ENCODE assay signal across 10 mouse cellular contexts in the genomic region with DNA sequence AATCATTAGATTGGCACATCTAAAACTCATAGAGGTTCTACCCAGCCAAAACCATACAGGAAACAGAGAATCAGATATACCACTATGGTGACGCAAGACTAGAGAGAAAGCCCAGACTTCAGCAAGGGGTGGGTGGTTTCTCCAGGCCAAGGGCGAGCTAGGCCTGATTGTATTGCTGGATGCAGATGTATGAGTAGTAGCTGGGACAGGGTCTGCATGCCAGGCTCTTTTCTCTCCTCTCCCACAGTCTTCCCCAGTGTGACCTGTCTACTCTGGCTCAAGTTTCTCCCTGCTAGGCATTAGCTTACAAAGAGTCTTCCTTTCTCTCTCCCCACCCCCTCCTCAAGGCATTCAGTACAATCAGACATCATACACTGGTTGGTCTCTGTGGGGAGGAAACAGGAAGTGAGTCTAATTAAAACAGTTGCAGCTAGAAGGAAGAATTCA.
DNase-seq lines count a peak whose midpoint lies in the region; ATAC-seq lines count a peak whose summit lies in the region.
"Had no signal": no experiment of that assay in that cellular context is flagged by ENCODE, and none has a peak within 500 bp of the region (broad histone marks: within the 10 kb centered on the region; RNA-seq: fewer than 3 reads in every experiment).

No protein-coding gene starts in this region.

- ATAC-seq in hematopoietic stem cell, adult 5-6 weeks (replicated peaks in 1 of 2; ENCODE audit: insufficient read depth in 1 of 2, low FRiP score in 2 of 2, low TSS enrichment in 1 of 2, low read depth in 1 of 2, poor library complexity in 2 of 2, severe bottlenecking in 2 of 2), result peak; percentile 96 to 98
- ATAC-seq: intestine, postnatal 0 days; midbrain, embryonic 13.5 days had no signal

- peak; percentile 29 for DNase-seq in embryo, embryonic 10.5 days (ENCODE audit: low spot score)
- DNase-seq in embryo, embryonic 10 days (ENCODE audit: low spot score), result no peak
- DNase-seq in spleen, postnatal 36 days (ENCODE audit: low spot score in 2 of 2), result peak; percentile 46 to 60
- DNase-seq in spleen, postnatal 14 days (ENCODE audit: low spot score in 2 of 2), result no peak
- peak; percentile 38 to 47 for DNase-seq in thymus, postnatal 36 days
- no peak for DNase-seq in left cerebral cortex, adult 18-20 months (ENCODE audit: low spot score in 2 of 2)
- DNase-seq in left cerebral cortex, adult 8-10 months (ENCODE audit: low spot score in 2 of 2), result no peak

Comparison
In these comparisons a context has a peak if more than half of its experiments do, and no peak if none do; other contexts are left out.
1. DNase-seq: peak in embryo, embryonic 10.5 days (single experiment), spleen, postnatal 36 days (2 of 2) and thymus, postnatal 36 days (2 of 2); none in embryo, embryonic 10 days (single experiment), spleen, postnatal 14 days (0 of 2), left cerebral cortex, adult 18-20 months (0 of 2) and left cerebral cortex, adult 8-10 months (0 of 2).